Mouse (Mus musculus): ENCODE data around the gene Eprs. TPM values are rescaled to one million over a fixed set of nuclear protein-coding genes. Genes with fewer than 3 reads are reported as not detected.

Gene Eprs
- polyA plus RNA-seq, 1 experiment from 2014 or later, result 112 TPM

- WGBS, result 96% methylated on average over 4 of the region's 4 CpGs
- Histone ChIP-seq H3K27me3 (ENCODE audit: insufficient read depth, poor library complexity, severe bottlenecking) (no peaks in the 10 kb centered on the region), H3K27ac (no peak overlapping the region), H3K4me3 (no peak overlapping the region), H3K36me3 (peaks cover 97% of the 10 kb centered on the region), H3K9me3 (no peaks in the 10 kb centered on the region), H3K4me1 (replicated peaks) (no peaks in the 10 kb centered on the region)
- no peak for DNase-seq (ENCODE audit: low spot score)
These were observed 20.4 kb upstream of the Eprs start for GRCm38 (mm10) chr1:185342441-185342840.

DNA sequence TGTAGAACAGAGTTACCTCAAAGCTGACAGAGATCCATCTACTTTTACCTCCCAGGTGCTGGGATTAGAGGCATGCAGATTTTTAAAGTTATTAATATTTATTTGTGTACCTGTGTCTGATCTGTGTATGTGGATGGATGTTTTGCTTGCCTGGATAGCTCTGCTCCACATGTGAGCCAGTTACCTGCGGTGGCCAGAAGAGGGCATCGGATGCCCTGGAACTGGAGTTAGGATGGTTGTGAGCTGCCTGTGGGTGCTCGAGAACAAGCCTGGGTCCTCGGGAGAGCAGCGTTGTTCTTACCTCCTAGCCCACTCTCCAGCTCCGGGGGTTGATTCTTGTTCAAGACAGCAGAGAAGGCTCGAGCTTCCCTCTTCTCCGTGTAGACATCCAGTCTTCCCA is 19.4 kb upstream of the Eprs start:
- H3K4me1 ChIP-seq (replicated peaks), result no peaks in the 10 kb centered on the region
- 83% methylated on average over 8 of the region's 8 CpGs for WGBS
- DNase-seq (ENCODE audit: low spot score), result no peak
- H3K36me3 ChIP-seq, result peaks cover 99% of the 10 kb centered on the region
- H3K27me3 ChIP-seq (ENCODE audit: insufficient read depth, poor library complexity, severe bottlenecking), result no peaks in the 10 kb centered on the region
- no peaks in the 10 kb centered on the region for H3K9me3 ChIP-seq
- H3K4me3 ChIP-seq, result no peak overlapping the region
- no peak overlapping the region for H3K27ac ChIP-seq

- WGBS, result 77% methylated on average over 10 of the region's 10 CpGs
These were observed 16.7 kb upstream of the Eprs start for GRCm38 (mm10) chr1:185346188-185346587.

GRCm38 (mm10) chr1:185349741-185350140 is 13.1 kb upstream of the Eprs start:
- no peak overlapping the region for H3K27ac ChIP-seq
- H3K9me3 ChIP-seq, result no peaks in the 10 kb centered on the region
- peaks cover 97% of the 10 kb centered on the region for H3K36me3 ChIP-seq
- no peaks in the 10 kb centered on the region for H3K4me1 ChIP-seq (replicated peaks)
- H3K27me3 ChIP-seq (ENCODE audit: insufficient read depth, poor library complexity, severe bottlenecking), result no peaks in the 10 kb centered on the region
- no peak for DNase-seq (ENCODE audit: low spot score)
- no peak overlapping the region for H3K4me3 ChIP-seq
- 95% methylated on average over 14 of the region's 14 CpGs for WGBS

More at GRCm38 (mm10) chr1:185346188-185346587, 16.7 kb upstream of the Eprs start:
- Histone ChIP-seq H3K27me3 (ENCODE audit: insufficient read depth, poor library complexity, severe bottlenecking) (no peaks in the 10 kb centered on the region), H3K36me3 (peaks cover 100% of the 10 kb centered on the region), H3K4me3 (no peak overlapping the region), H3K27ac (no peak overlapping the region), H3K9me3 (no peaks in the 10 kb centered on the region), H3K4me1 (replicated peaks) (no peaks in the 10 kb centered on the region)
- DNase-seq (ENCODE audit: low spot score), result no peak

GRCm38 (mm10) chr1:185350611-185351010 is 12.2 kb upstream of the Eprs start:
- Histone ChIP-seq H3K4me3 (no peak overlapping the region), H3K9me3 (no peaks in the 10 kb centered on the region), H3K27ac (no peak overlapping the region), H3K27me3 (ENCODE audit: insufficient read depth, poor library complexity, severe bottlenecking) (no peaks in the 10 kb centered on the region), H3K36me3 (peaks cover 97% of the 10 kb centered on the region), H3K4me1 (replicated peaks) (no peaks in the 10 kb centered on the region)
- DNase-seq (ENCODE audit: low spot score), result no peak
- 95% methylated on average over 4 of the region's 4 CpGs for WGBS

DNA sequence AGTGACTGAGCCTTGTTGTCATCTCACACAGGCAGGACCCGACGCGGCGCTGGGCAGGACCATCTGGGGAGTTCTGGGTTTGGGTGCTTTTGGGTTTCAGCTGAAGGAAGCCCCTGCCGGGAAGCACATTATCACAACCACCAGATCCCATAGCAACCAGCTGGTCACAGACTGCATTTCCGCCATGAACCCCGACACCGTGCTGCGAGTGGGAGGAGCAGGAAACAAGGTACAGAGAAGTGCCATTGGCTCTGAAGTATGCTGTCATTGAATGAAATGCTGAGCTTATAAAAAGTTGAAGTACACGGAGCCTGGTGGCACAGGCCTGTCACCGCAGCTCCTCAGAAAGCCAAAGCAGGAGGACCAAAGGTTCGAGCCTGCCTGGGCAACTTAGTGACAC is 10.7 kb upstream of the Eprs start:
- 92% methylated on average over 12 of the region's 12 CpGs for WGBS
- Histone ChIP-seq H3K4me3 (no peak overlapping the region), H3K9me3 (no peaks in the 10 kb centered on the region), H3K4me1 (replicated peaks) (no peaks in the 10 kb centered on the region), H3K36me3 (peaks cover 96% of the 10 kb centered on the region), H3K27me3 (ENCODE audit: insufficient read depth, poor library complexity, severe bottlenecking) (no peaks in the 10 kb centered on the region), H3K27ac (no peak overlapping the region)
- no peak for DNase-seq (ENCODE audit: low spot score)

DNA sequence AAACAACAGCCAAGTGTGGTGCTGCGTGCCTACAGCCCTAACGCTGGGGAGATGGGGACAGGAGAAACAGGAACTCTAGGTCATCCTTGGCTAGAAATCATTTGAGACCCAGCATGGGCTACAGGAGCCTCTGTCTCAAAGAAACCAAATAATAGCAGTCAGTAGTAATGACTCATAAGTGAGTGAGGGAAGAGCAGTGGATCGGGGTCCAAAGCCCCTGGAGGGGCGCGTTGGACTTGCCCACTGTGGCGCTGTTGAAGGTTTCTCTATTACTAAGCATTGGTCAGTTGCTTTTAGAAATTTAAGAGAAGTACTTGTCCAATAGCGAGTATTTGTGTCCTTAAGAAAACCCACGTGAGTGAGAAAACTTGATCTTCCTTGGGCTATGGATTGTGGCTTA is 9.5 kb upstream of the Eprs start:
- DNase-seq (ENCODE audit: low spot score), result no peak
- peaks cover 96% of the 10 kb centered on the region for H3K36me3 ChIP-seq
- H3K9me3 ChIP-seq, result no peaks in the 10 kb centered on the region
- WGBS, result 94% methylated on average over 8 of the region's 8 CpGs
- no peaks in the 10 kb centered on the region for H3K4me1 ChIP-seq (replicated peaks)
- H3K27ac ChIP-seq, result no peak overlapping the region
- H3K4me3 ChIP-seq, result no peak overlapping the region
- no peaks in the 10 kb centered on the region for H3K27me3 ChIP-seq (ENCODE audit: insufficient read depth, poor library complexity, severe bottlenecking)

DNA sequence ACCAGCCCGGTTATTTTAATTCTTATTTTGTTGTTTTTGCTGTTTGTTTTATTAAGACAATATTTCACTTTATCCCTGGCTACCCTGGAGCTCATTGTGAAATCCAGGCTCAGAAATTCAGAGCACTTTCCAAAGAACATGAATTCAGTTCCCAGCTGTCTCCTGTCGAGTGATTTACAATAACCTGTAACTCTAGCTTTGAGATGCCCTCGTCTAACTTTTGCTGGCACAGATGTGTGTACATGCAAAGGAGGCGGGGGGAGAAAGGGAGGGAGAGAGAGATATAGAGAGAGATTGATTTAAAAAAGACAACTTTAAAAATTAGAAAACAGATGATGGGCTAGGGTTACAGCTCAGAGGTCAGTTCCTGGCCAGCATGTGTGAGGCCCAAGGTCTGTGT is 8.1 kb upstream of the Eprs start:
- Histone ChIP-seq H3K27ac (no peak overlapping the region), H3K27me3 (ENCODE audit: insufficient read depth, poor library complexity, severe bottlenecking) (no peaks in the 10 kb centered on the region), H3K36me3 (peaks cover 93% of the 10 kb centered on the region), H3K4me3 (no peak overlapping the region), H3K9me3 (no peaks in the 10 kb centered on the region), H3K4me1 (replicated peaks) (no peaks in the 10 kb centered on the region)
- DNase-seq (ENCODE audit: low spot score), result no peak
- 85% methylated on average over 4 of the region's 4 CpGs for WGBS

- Histone ChIP-seq H3K4me3 (no peak overlapping the region), H3K36me3 (peaks cover 78% of the 10 kb centered on the region), H3K9me3 (no peaks in the 10 kb centered on the region), H3K27me3 (ENCODE audit: insufficient read depth, poor library complexity, severe bottlenecking) (no peaks in the 10 kb centered on the region), H3K27ac (no peak overlapping the region), H3K4me1 (replicated peaks) (no peaks in the 10 kb centered on the region)
- DNase-seq (ENCODE audit: low spot score), result no peak
- 96% methylated on average over 8 of the region's 8 CpGs for WGBS
These were observed 6.6 kb upstream of the Eprs start for GRCm38 (mm10) chr1:185356246-185356645.

- H3K4me1 ChIP-seq (replicated peaks), result peaks cover 8% of the 10 kb centered on the region; the same call in 1 of the 2 replicates
- no peaks in the 10 kb centered on the region for H3K27me3 ChIP-seq (ENCODE audit: insufficient read depth, poor library complexity, severe bottlenecking)
- DNase-seq (ENCODE audit: low spot score), result no peak
- no peaks in the 10 kb centered on the region for H3K9me3 ChIP-seq
- peaks cover 59% of the 10 kb centered on the region for H3K36me3 ChIP-seq
- H3K4me3 ChIP-seq, result no peak overlapping the region
- 87% methylated on average over 4 of the region's 4 CpGs for WGBS
- no peak overlapping the region for H3K27ac ChIP-seq
These were observed 4.6 kb upstream of the Eprs start for GRCm38 (mm10) chr1:185358211-185358610.

DNA sequence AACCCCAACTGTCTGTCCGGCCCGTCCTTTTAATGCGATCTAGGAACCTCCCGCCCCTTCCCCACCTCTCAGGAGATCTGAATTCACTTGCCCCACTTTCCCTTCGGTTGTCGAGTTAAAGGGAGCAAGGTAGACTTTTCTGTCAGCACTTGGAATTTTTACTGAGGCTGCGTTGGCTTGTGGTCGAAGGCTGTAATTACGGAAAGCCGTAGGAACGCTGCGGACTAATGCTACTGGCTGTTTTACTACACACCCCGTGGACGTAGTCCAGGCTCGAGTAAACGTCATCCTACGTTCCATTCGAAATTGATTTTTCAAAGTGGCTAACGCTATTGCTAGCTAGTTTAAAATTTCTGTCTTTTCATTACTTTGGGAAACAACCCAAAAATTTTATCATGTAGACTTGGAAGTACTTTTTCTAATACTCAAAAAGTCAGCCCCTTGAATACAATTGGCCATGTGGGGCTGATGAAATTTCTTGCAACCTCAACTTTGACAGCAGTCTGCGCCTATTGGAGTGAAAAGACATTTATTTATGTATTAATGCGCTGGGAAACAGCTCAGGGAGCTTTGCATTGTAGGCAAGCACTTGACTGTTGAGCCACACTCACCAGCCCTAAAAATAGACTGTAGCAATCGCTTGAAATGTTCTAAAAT is 810 bp downstream of the Eprs start:
- Histone ChIP-seq H3K9me3 (no peaks in the 10 kb centered on the region), H3K27me3 (ENCODE audit: insufficient read depth, poor library complexity, severe bottlenecking) (no peaks in the 10 kb centered on the region), H3K4me1 (replicated peaks) (peaks cover 28% of the 10 kb centered on the region), H3K36me3 (peaks cover 25% of the 10 kb centered on the region), H3K27ac (peak overlapping the region; percentile 92), H3K4me3 (peak overlapping the region; percentile 93)
- peak; percentile 48 for DNase-seq (ENCODE audit: low spot score)
- 7% methylated on average over 22 of the region's 22 CpGs for WGBS

DNA sequence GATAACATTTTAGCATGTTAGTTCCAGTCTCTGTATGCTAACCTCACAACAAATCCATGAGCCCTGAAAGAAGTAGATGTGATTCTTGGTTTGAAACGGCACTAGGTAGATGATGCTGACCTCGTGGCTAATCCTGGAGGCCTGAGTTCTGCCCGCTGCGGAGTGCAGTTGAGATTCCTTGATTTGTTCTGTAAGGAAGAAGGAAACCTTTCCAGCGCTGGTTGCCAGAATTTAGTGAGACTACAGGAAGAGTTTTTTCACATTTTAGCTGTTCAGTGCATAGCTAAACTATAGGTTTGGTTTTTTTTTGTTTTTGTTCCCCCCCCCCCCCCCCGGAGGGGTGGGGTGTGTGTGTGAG is 1.3 kb downstream of the Eprs start:
- Histone ChIP-seq H3K4me3 (peak overlapping the region; percentile 93), H3K36me3 (peaks cover 25% of the 10 kb centered on the region), H3K27ac (0 out of 2 replicates have a peak overlapping the region, but pooled peaks have one; percentile 92), H3K4me1 (replicated peaks) (peaks cover 28% of the 10 kb centered on the region), H3K9me3 (no peaks in the 10 kb centered on the region), H3K27me3 (ENCODE audit: insufficient read depth, poor library complexity, severe bottlenecking) (no peaks in the 10 kb centered on the region)
- DNase-seq (ENCODE audit: low spot score), result no peak
- 61% methylated on average over 6 of the region's 6 CpGs for WGBS

DNA sequence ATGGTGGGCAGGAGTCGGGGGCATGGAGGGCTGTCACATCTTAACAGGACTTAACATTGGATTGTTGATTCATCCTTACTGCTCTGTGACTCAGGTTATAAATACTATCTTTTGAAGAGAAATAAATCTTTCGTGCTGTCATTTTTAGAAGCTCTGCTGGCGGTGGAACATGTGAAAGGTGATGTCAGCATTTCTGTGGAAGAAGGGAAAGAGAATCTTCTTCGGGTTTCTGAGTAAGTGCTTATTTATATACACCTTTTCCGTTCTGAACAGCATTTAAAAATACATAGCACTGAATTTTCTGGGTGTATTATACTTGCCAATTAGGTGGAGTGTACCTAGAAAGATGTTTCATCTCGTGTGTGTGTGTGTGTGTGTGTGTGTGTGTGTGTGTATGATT is 4.5 kb downstream of the Eprs start:
- WGBS, result 92% methylated on average over 6 of the region's 6 CpGs
- Histone ChIP-seq H3K4me3 (no peak overlapping the region), H3K27me3 (ENCODE audit: insufficient read depth, poor library complexity, severe bottlenecking) (no peaks in the 10 kb centered on the region), H3K4me1 (replicated peaks) (peaks cover 20% of the 10 kb centered on the region), H3K27ac (no peak overlapping the region), H3K9me3 (no peaks in the 10 kb centered on the region), H3K36me3 (peaks cover 50% of the 10 kb centered on the region)
- DNase-seq (ENCODE audit: low spot score), result no peak

DNA sequence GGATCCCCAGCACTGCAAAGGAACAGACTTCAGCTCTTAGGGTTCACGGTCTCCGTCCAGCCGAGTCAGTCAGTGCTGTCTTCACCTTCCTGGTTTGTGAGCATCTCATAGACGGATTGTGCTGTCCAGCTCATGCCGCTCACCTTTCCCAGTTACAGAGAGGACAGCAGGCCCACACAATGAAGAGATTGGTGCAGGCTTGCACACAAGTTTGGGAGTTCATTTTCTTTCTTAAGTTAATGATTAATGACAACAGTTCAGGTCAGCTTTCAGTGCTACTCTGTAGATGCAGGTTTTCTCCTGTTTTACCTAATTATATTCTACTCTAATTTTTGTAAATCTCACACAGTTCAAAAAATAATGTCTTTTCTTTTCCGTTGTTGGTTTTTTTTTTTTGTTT is 7.1 kb downstream of the Eprs start:
- 94% methylated on average over 6 of the region's 6 CpGs for WGBS
- Histone ChIP-seq H3K4me1 (replicated peaks) (peaks cover 7% of the 10 kb centered on the region), H3K36me3 (peaks cover 76% of the 10 kb centered on the region), H3K9me3 (no peaks in the 10 kb centered on the region), H3K27ac (no peak overlapping the region), H3K4me3 (no peak overlapping the region), H3K27me3 (ENCODE audit: insufficient read depth, poor library complexity, severe bottlenecking) (no peaks in the 10 kb centered on the region)
- no peak for DNase-seq (ENCODE audit: low spot score)
